Mouse (Mus musculus) MEL (cell line): ENCODE data around the gene Macc1.

ENCODE experiments used
- CTCF ChIP-seq, 3 experiments: IDR thresholded peaks in 2 of 3; conservative IDR thresholded peaks in 1 of 3; 2 replicates each; pipeline ENCODE4 v1.5.1; 2011 to 2012; ENCODE audit warnings: low read length in 3 of 3, low read depth in 2 of 3, mild to moderate bottlenecking in 2 of 3, improper control_type of control experiment in 1 of 3, inconsistent platforms in 1 of 3, mixed read lengths in 1 of 3, moderate library complexity in 1 of 3; ENCODE audit not compliant: control insufficient read depth in 1 of 3, insufficient read depth in 1 of 3, poor library complexity in 1 of 3, severe bottlenecking in 1 of 3
- EP300 ChIP-seq, 2 experiments: IDR thresholded peaks; 2 replicates each; pipeline ENCODE4 v1.6.1; 2011; ENCODE audit warnings: improper control_type of control experiment in 2 of 2, low read length in 2 of 2, low read depth in 1 of 2, mild to moderate bottlenecking in 1 of 2
- GATA1 ChIP-seq: IDR thresholded peaks from 2 replicates; pipeline ENCODE4 v1.6.1; 2011; ENCODE audit warnings: low read depth, low read length, improper control_type of control experiment
- HCFC1 ChIP-seq: IDR thresholded peaks from 2 replicates; pipeline ENCODE4 v1.6.1; 2012; ENCODE audit warnings: low read depth, mild to moderate bottlenecking, inconsistent platforms, low read length, improper control_type of control experiment, moderate library complexity
- JUND ChIP-seq: IDR thresholded peaks from 2 replicates; pipeline ENCODE4 v1.6.1; 2011; ENCODE audit warnings: low read depth, mild to moderate bottlenecking, improper control_type of control experiment, low read length
- POLR2A ChIP-seq, 2 experiments: IDR thresholded peaks; 2 replicates each; pipeline ENCODE4 v1.6.1; 2011 to 2012; ENCODE audit warnings: low read length in 2 of 2, mild to moderate bottlenecking in 2 of 2, control low read depth in 1 of 2, improper control_type of control experiment in 1 of 2, low read depth in 1 of 2, moderate library complexity in 1 of 2; ENCODE audit not compliant: control insufficient read depth in 1 of 2, insufficient read depth in 1 of 2, poor library complexity in 1 of 2
- POLR2AphosphoS2 ChIP-seq: IDR thresholded peaks from 2 replicates; pipeline ENCODE4 v1.6.1; 2011; ENCODE audit warnings: low read length, improper control_type of control experiment
- RCOR1 ChIP-seq: IDR thresholded peaks from 2 replicates; pipeline ENCODE4 v1.6.1; 2012; ENCODE audit warnings: low read depth, mild to moderate bottlenecking, inconsistent platforms, low read length, improper control_type of control experiment
- TCF12 ChIP-seq: IDR thresholded peaks from 2 replicates; pipeline ENCODE4 v1.6.1; 2014; ENCODE audit warnings: low read depth, mild to moderate bottlenecking, inconsistent platforms, low read length, improper control_type of control experiment, moderate library complexity
- USF1 ChIP-seq: IDR thresholded peaks from 2 replicates; pipeline ENCODE4 v1.6.1; 2014; ENCODE audit warnings: low read depth, mild to moderate bottlenecking, inconsistent platforms, low read length, improper control_type of control experiment, moderate library complexity
- ZNF384 ChIP-seq: IDR thresholded peaks from 2 replicates; pipeline ENCODE4 v1.6.1; 2012; ENCODE audit warnings: low read depth, mild to moderate bottlenecking, inconsistent platforms, low read length, improper control_type of control experiment

DNA sequence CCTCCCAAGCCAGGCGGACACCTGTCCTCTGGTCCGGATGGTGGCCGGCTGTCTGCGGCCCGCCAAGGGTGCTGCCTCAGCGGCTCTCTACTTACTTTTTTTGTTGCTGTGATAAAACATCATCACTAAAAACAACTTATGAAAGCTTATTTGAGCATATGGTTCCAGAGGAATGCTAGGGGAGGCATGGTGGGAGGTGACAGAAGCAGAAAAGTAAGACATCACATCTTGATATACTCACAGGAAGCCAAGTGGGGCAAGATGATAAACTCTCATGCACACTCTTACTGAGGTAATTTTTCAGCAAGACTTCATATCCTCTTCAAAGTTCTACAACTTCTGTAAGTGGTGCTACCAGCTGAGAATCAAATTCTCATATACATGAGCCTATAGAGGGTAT, 22.5 kb upstream of the Macc1 start:
- TF ChIP-seq JUND (no peak), CTCF (IDR thresholded peaks at IDR 0.05 in 2 of 3, conservative IDR thresholded peaks at IDR 0.05 in 1 of 3; ENCODE audit: control insufficient read depth in 1 of 3, insufficient read depth in 1 of 3, low read depth in 2 of 3, low read length in 3 of 3, poor library complexity in 1 of 3, severe bottlenecking in 1 of 3) (no peak), POLR2A (IDR thresholded peaks at IDR 0.05; ENCODE audit: control insufficient read depth in 1 of 2, insufficient read depth in 1 of 2, low read depth in 1 of 2, low read length in 2 of 2, poor library complexity in 1 of 2) (no peak), EP300 (IDR thresholded peaks at IDR 0.05; ENCODE audit: low read depth in 1 of 2, low read length in 2 of 2) (no peak), GATA1 (no peak), RCOR1 (no peak), POLR2AphosphoS2 (no peak), ZNF384 (no peak), USF1 (no peak), TCF12 (no peak), HCFC1 (no peak)
